Mouse (Mus musculus): Measurements from ENCODE around the gene Odf2l. TPM values are rescaled to one million over a fixed set of nuclear protein-coding genes. Genes with fewer than 3 reads are reported as not detected.
A peak's percentile ranks its signal among the peaks of the same experiment; 100 is the strongest.

Gene Odf2l
- polyA plus RNA-seq, 1 experiment from 2014 or later = 8.8 TPM

- no peak overlapping the region for H3K4me2 ChIP-seq (replicated peaks; ENCODE audit: low read depth)
- 0 out of 2 replicates have a peak, but pooled peaks cover 3% of the 10 kb centered on the region for H3K4me1 ChIP-seq (replicated peaks; ENCODE audit: control insufficient read depth, insufficient read depth)
- no peak overlapping the region for H3K9ac ChIP-seq (ENCODE audit: low read length)
- WGBS = 53% methylated on average over 5 of the region's 5 CpGs
- ATAC-seq (ENCODE audit: low FRiP score, low TSS enrichment) (no peak), DNase-seq (ENCODE audit: low spot score) (no peak)
- TF ChIP-seq EP300 (optimal IDR thresholded peaks at IDR 0.05) (no peak), CTCF (IDR thresholded peaks at IDR 0.05; ENCODE audit: low read depth) (no peak)
- H3K27ac ChIP-seq (replicated peaks) = no peak overlapping the region
- no peak overlapping the region for H3K4me3 ChIP-seq (ENCODE audit: low read depth, low read length)
- H3K36me3 ChIP-seq (ENCODE audit: control insufficient read depth, insufficient read depth, low read length) = no peaks in the 10 kb centered on the region
- H3K9me3 ChIP-seq (ENCODE audit: control insufficient read depth, low read length) = no peaks in the 10 kb centered on the region
- H3K27me3 ChIP-seq (ENCODE audit: control insufficient read depth, insufficient read depth, low read length) = no peaks in the 10 kb centered on the region
Observed at GRCm38 (mm10) chr3:145105076-145105772, 13.2 kb upstream of the Odf2l start.

DNA sequence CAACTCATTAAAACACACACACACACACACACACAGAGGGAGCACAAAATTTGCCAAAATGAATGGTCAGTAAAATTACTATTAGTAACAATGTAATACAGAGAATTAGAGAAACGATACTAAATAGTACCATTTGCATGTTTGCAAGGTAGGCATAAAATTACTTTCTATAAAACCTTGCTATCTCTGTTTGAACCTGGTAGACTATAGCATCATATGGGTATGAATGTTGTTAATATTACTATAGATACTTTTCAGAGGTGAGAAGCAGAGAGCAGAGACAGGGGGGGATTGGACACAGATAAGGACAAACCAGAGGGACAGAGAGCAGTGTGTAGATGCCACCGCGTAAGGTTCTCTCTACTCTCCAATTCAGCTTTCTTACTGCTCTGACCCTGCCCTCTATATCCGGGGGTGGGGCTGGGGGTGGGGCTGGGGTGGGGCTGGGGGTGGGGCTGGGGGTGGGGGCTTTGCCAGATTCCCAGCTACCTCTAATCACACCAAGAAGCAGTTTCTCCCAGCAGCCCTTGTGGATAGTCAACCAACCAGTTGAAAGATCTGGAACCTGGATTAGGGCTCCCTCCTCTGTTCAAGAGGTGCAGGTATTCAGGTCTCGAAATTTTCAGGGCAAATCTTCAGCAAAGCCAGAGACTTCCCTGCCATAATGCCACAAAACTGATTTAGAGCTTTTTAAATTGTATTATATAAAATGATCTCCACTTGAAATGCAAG is 12.4 kb upstream of the Odf2l start:
- H3K4me1 ChIP-seq (replicated peaks; ENCODE audit: control insufficient read depth, insufficient read depth) = 0 out of 2 replicates have a peak, but pooled peaks cover 3% of the 10 kb centered on the region
- 64% methylated on average over 5 of the region's 5 CpGs for WGBS
- H3K9me3 ChIP-seq (ENCODE audit: control insufficient read depth, low read length) = no peaks in the 10 kb centered on the region
- ATAC-seq (ENCODE audit: low FRiP score, low TSS enrichment) (no peak), DNase-seq (ENCODE audit: low spot score) (no peak)
- H3K4me2 ChIP-seq (replicated peaks; ENCODE audit: low read depth) = no peak overlapping the region
- H3K27me3 ChIP-seq (ENCODE audit: control insufficient read depth, insufficient read depth, low read length) = no peaks in the 10 kb centered on the region
- H3K9ac ChIP-seq (ENCODE audit: low read length) = no peak overlapping the region
- TF ChIP-seq CTCF (IDR thresholded peaks at IDR 0.05; ENCODE audit: low read depth) = peak; percentile 66
- no peak for TF ChIP-seq EP300 (optimal IDR thresholded peaks at IDR 0.05)
- H3K4me3 ChIP-seq (ENCODE audit: low read depth, low read length) = no peak overlapping the region
- H3K27ac ChIP-seq (replicated peaks) = no peak overlapping the region
- H3K36me3 ChIP-seq (ENCODE audit: control insufficient read depth, insufficient read depth, low read length) = no peaks in the 10 kb centered on the region

- Histone ChIP-seq H3K27me3 (ENCODE audit: control insufficient read depth, insufficient read depth, low read length) (no peaks in the 10 kb centered on the region), H3K4me2 (replicated peaks; ENCODE audit: low read depth) (no peak overlapping the region), H3K36me3 (ENCODE audit: control insufficient read depth, insufficient read depth, low read length) (no peaks in the 10 kb centered on the region), H3K9ac (ENCODE audit: low read length) (no peak overlapping the region), H3K4me1 (replicated peaks; ENCODE audit: control insufficient read depth, insufficient read depth) (no peaks in the 10 kb centered on the region), H3K9me3 (ENCODE audit: control insufficient read depth, low read length) (no peaks in the 10 kb centered on the region), H3K27ac (replicated peaks) (no peak overlapping the region), H3K4me3 (ENCODE audit: low read depth, low read length) (no peak overlapping the region)
- ATAC-seq (ENCODE audit: low FRiP score, low TSS enrichment) = no peak
- DNase-seq (ENCODE audit: low spot score) = no peak
- WGBS = 92% methylated on average over 2 of the region's 2 CpGs
- TF ChIP-seq EP300 (optimal IDR thresholded peaks at IDR 0.05) (no peak), CTCF (IDR thresholded peaks at IDR 0.05; ENCODE audit: low read depth) (no peak)
Observed at GRCm38 (mm10) chr3:145115169-145115568, 3.2 kb upstream of the Odf2l start.

DNA sequence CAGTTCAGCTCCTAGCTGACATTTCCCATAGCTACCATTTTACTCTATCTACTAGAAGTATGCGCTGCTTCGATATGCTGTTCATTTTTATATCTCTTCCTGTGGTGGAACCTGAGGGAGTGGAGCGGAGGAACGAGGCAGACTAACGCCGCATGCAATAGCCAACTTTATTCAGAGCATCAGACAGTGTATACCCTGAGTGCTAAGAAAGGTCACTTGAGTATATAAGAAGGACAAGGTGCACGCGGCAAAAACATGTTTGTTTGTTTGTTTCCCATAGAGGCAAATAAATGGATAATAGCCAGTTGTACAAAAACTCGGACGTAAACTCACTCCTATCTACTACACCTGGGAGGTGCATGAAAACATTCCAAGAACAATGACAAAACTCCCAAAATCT is 751 bp upstream of the Odf2l start:
- Histone ChIP-seq H3K9me3 (ENCODE audit: control insufficient read depth, low read length) (no peaks in the 10 kb centered on the region), H3K9ac (ENCODE audit: low read length) (peak overlapping the region; percentile 55), H3K4me1 (replicated peaks; ENCODE audit: control insufficient read depth, insufficient read depth) (no peaks in the 10 kb centered on the region), H3K36me3 (ENCODE audit: control insufficient read depth, insufficient read depth, low read length) (no peaks in the 10 kb centered on the region), H3K4me2 (replicated peaks; ENCODE audit: low read depth) (peak overlapping the region; percentile 54), H3K4me3 (ENCODE audit: low read depth, low read length) (peak overlapping the region; percentile 63), H3K27me3 (ENCODE audit: control insufficient read depth, insufficient read depth, low read length) (no peaks in the 10 kb centered on the region), H3K27ac (replicated peaks) (peak overlapping the region; percentile 98)
- ATAC-seq (ENCODE audit: low FRiP score, low TSS enrichment) (no peak), DNase-seq (ENCODE audit: low spot score) (no peak)
- TF ChIP-seq EP300 (optimal IDR thresholded peaks at IDR 0.05) (no peak), CTCF (IDR thresholded peaks at IDR 0.05; ENCODE audit: low read depth) (no peak)
- 75% methylated on average over 10 of the region's 10 CpGs for WGBS

DNA sequence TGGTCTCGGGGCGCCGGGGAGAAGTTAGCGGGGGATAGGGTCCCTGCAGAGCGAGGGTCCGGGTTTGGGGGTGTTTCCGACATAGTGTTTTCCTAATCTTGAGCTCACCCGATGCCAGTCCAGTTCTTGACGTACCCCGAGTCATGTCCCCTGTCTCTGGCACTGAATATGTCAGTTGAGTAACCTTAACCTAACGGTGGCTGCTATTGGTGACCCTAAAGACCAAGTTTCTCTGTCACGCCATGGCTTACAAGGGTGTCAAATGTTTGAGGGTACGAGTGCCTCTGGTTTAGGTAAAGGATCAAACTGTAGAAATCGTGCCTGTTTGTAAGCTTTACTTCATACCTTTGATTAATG is 592 bp downstream of the Odf2l start:
- Histone ChIP-seq H3K36me3 (ENCODE audit: control insufficient read depth, insufficient read depth, low read length) (no peaks in the 10 kb centered on the region), H3K9ac (ENCODE audit: low read length) (peak overlapping the region; percentile 89), H3K4me1 (replicated peaks; ENCODE audit: control insufficient read depth, insufficient read depth) (no peaks in the 10 kb centered on the region), H3K9me3 (ENCODE audit: control insufficient read depth, low read length) (no peaks in the 10 kb centered on the region), H3K27ac (replicated peaks) (peak overlapping the region; percentile 98), H3K4me2 (replicated peaks; ENCODE audit: low read depth) (peak overlapping the region; percentile 86), H3K27me3 (ENCODE audit: control insufficient read depth, insufficient read depth, low read length) (no peaks in the 10 kb centered on the region), H3K4me3 (ENCODE audit: low read depth, low read length) (peak overlapping the region; percentile 63)
- DNase-seq (ENCODE audit: low spot score) = no peak
- TF ChIP-seq EP300 (optimal IDR thresholded peaks at IDR 0.05) = no peak
- no peak for TF ChIP-seq CTCF (IDR thresholded peaks at IDR 0.05; ENCODE audit: low read depth)
- ATAC-seq (ENCODE audit: low FRiP score, low TSS enrichment) = no peak
- 2% methylated on average over 14 of the region's 14 CpGs for WGBS

- DNase-seq (ENCODE audit: low spot score) (no peak), ATAC-seq (ENCODE audit: low FRiP score, low TSS enrichment) (no peak)
- H3K4me1 ChIP-seq (replicated peaks; ENCODE audit: control insufficient read depth, insufficient read depth) = no peaks in the 10 kb centered on the region
- no peak overlapping the region for H3K9ac ChIP-seq (ENCODE audit: low read length)
- 63% methylated on average over 7 of the region's 7 CpGs for WGBS
- H3K4me2 ChIP-seq (replicated peaks; ENCODE audit: low read depth) = peak overlapping the region; percentile 86
- TF ChIP-seq EP300 (optimal IDR thresholded peaks at IDR 0.05) (no peak), CTCF (IDR thresholded peaks at IDR 0.05; ENCODE audit: low read depth) (no peak)
- H3K9me3 ChIP-seq (ENCODE audit: control insufficient read depth, low read length) = no peaks in the 10 kb centered on the region
- no peak overlapping the region; the same call in 1 of the 2 replicates for H3K27ac ChIP-seq (replicated peaks)
- no peaks in the 10 kb centered on the region for H3K36me3 ChIP-seq (ENCODE audit: control insufficient read depth, insufficient read depth, low read length)
- H3K4me3 ChIP-seq (ENCODE audit: low read depth, low read length) = peak overlapping the region; percentile 63
- H3K27me3 ChIP-seq (ENCODE audit: control insufficient read depth, insufficient read depth, low read length) = no peaks in the 10 kb centered on the region
Observed at GRCm38 (mm10) chr3:145119425-145119824, 1.0 kb downstream of the Odf2l start.
